Comparison of ENCODE assay signal across 9 mouse cellular contexts in genomic region chr9:119806491-119806890, GRCm38 (mm10). TPM values are rescaled to one million over a fixed set of nuclear protein-coding genes. Genes with fewer than 3 reads are reported as not detected.
DNase-seq lines count a peak whose midpoint lies in the region; ATAC-seq and TF ChIP-seq lines count a peak whose summit lies in the region.
"Had no signal": no experiment of that assay in that cellular context is flagged by ENCODE, and none has a peak within 500 bp of the region (broad histone marks: within the 10 kb centered on the region; RNA-seq: fewer than 3 reads in every experiment).

No protein-coding gene starts in this region.

- H3K27me3 ChIP-seq in kidney, embryonic 15.5 days: no peaks in the 10 kb centered on the region
- H3K27me3 ChIP-seq in thymus, adult 2 months (ENCODE audit: control insufficient read depth, insufficient read depth, low read length): no peaks in the 10 kb centered on the region

- no peak for ATAC-seq in kidney, embryonic 15.5 days (replicated peaks; ENCODE audit: low FRiP score)

- no peak for TF ChIP-seq CTCF in thymus, adult 2 months (IDR thresholded peaks at IDR 0.05; ENCODE audit: borderline replicate concordance, control insufficient read depth, extremely low read depth, insufficient read depth, low read length, poor library complexity)

- TF ChIP-seq POLR2A in thymus, adult 2 months (IDR thresholded peaks at IDR 0.05; ENCODE audit: control insufficient read depth, extremely low read depth, insufficient read depth, low read length, poor library complexity): no peak

- no peak overlapping the region for H3K9ac ChIP-seq in kidney, embryonic 15.5 days

- 81% methylated on average over 2 of the region's 2 CpGs for WGBS in kidney, embryonic 15.5 days
- 88% methylated on average over 2 of the region's 2 CpGs for WGBS in thymus, adult 2 months

- peak; percentile 15 for DNase-seq in kidney, postnatal 10 days
- peak; percentile 26 for DNase-seq in thymus, adult 2 months
- no peak for DNase-seq in thymus, postnatal 10 days (ENCODE audit: low spot score in 2 of 2)
- DNase-seq in R1 (ENCODE audit: low read depth, low spot score): peak; percentile 45
- peak; percentile 42 for DNase-seq in thymus, postnatal 4 days
- DNase-seq in embryo, embryonic 10 days (ENCODE audit: low spot score): no peak
- DNase-seq: heart, postnatal 4 days; lung, postnatal 4 days had no signal

- H3K36me3 ChIP-seq in kidney, embryonic 15.5 days: no peaks in the 10 kb centered on the region
- H3K36me3 ChIP-seq in thymus, adult 2 months (ENCODE audit: control insufficient read depth, insufficient read depth, low read length): no peaks in the 10 kb centered on the region

- peaks cover 2% of the 10 kb centered on the region for H3K4me1 ChIP-seq in kidney, embryonic 15.5 days
- H3K4me1 ChIP-seq in thymus, adult 2 months (replicated peaks; ENCODE audit: control insufficient read depth, insufficient read depth, low read length): peaks cover 6% of the 10 kb centered on the region

- H3K9me3 ChIP-seq in kidney, embryonic 15.5 days (replicated peaks): no peaks in the 10 kb centered on the region

- no peak overlapping the region for H3K4me3 ChIP-seq in kidney, embryonic 15.5 days (replicated peaks)
- no peak overlapping the region for H3K4me3 ChIP-seq in thymus, adult 2 months (ENCODE audit: control insufficient read depth, insufficient read depth, low read length)

- H3K27ac ChIP-seq in kidney, embryonic 15.5 days: no peak overlapping the region
- H3K27ac ChIP-seq in thymus, adult 2 months (ENCODE audit: control insufficient read depth, insufficient read depth, low read length): no peak overlapping the region

- H3K4me2 ChIP-seq in kidney, embryonic 15.5 days: no peak overlapping the region

RNA-seq across cellular contexts. Expression of gene Scn11a, which starts 18.8 kb away (rescaled TPM):
- 0.04 TPM in 2 replicates for polyA plus RNA-seq in kidney, embryonic 15.5 days (2015; fragmentation: Nextera tagmentation; extraction: Ambion mirVana)
- 0.04 TPM in 1 of 2 replicates, not detected in the other for polyA plus RNA-seq in thymus, adult 2 months (2012; rRNA removed)

Comparison
In these comparisons a context has a peak if more than half of its experiments do, and no peak if none do; other contexts are left out.
1. DNase-seq: peak in kidney, postnatal 10 days (single experiment), thymus, adult 2 months (single experiment), R1 (single experiment) and thymus, postnatal 4 days (single experiment); none in thymus, postnatal 10 days (0 of 2) and embryo, embryonic 10 days (single experiment).